9 mouse cellular contexts compared by ENCODE assay signal in the genomic region with DNA sequence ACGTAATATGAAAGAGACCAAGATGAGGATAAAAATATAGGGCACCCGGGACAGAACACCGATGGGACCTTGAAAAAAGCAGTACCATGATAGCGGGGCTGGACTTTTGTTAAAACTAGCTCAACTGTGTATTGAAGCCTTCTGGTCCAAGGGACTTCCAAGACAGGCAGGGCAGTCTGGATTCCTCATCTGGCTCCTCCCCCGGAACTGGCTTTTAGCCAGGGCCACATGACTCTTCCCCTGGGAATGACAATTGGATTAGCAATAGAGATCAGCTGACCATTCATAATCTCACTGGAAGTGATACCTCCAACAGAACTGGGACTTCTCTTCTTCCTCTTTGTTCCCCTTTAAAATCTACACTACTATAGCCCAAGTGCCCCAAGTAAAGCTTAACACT. TPM values are rescaled to one million over a fixed set of nuclear protein-coding genes. Genes with fewer than 3 reads are reported as not detected.
DNase-seq lines count a peak whose midpoint lies in the region; ATAC-seq and TF ChIP-seq lines count a peak whose summit lies in the region.
"Had no signal": no experiment of that assay in that cellular context is flagged by ENCODE, and none has a peak within 500 bp of the region (broad histone marks: within the 10 kb centered on the region; RNA-seq: fewer than 3 reads in every experiment).

No protein-coding gene starts in this region.

- TF ChIP-seq POLR2A in lung, adult 2 months (IDR thresholded peaks at IDR 0.05; ENCODE audit: borderline replicate concordance, extremely low read depth, low read depth, low read length), result no peak

- no peaks in the 10 kb centered on the region for H3K9me3 ChIP-seq in embryonic facial prominence, embryonic 14.5 days (ENCODE audit: control insufficient read depth, low read length)
- H3K9me3 ChIP-seq: heart, embryonic 15.5 days had no signal

- H3K27ac ChIP-seq in embryonic facial prominence, embryonic 14.5 days (replicated peaks; ENCODE audit: low read depth, low read length), result no peak overlapping the region
- H3K27ac ChIP-seq: heart, embryonic 15.5 days had no signal

- H3K4me1 ChIP-seq in embryonic facial prominence, embryonic 14.5 days (ENCODE audit: control insufficient read depth, insufficient read depth, low read length), result peaks cover 3% of the 10 kb centered on the region; the same call in 1 of the 2 replicates
- H3K4me1 ChIP-seq in lung, adult 2 months (ENCODE audit: control insufficient read depth, insufficient read depth, low read length), result peaks cover 3% of the 10 kb centered on the region; the same call in 1 of the 2 replicates

- no peak overlapping the region for H3K4me3 ChIP-seq in embryonic facial prominence, embryonic 14.5 days (ENCODE audit: low read depth, low read length)
- no peak overlapping the region for H3K4me3 ChIP-seq in lung, adult 2 months (replicated peaks; ENCODE audit: extremely low read depth, low read depth, low read length)
- H3K4me3 ChIP-seq: heart, embryonic 15.5 days had no signal

- H3K4me2 ChIP-seq in embryonic facial prominence, embryonic 14.5 days (ENCODE audit: low read depth, low read length), result no peak overlapping the region
- H3K4me2 ChIP-seq: heart, embryonic 15.5 days had no signal

- no peaks in the 10 kb centered on the region for H3K27me3 ChIP-seq in embryonic facial prominence, embryonic 14.5 days (replicated peaks; ENCODE audit: control insufficient read depth, insufficient read depth, low read length)
- H3K27me3 ChIP-seq: heart, embryonic 15.5 days had no signal

- DNase-seq in gastrocnemius, postnatal 10 days, result peak; percentile 46
- no peak for DNase-seq in gastrocnemius, postnatal 4 days (ENCODE audit: low spot score in 2 of 2)
- DNase-seq in adipocyte (ENCODE audit: low spot score), result peak; percentile 80
- DNase-seq in embryonic facial prominence, embryonic 14.5 days (ENCODE audit: low spot score), result no peak
- peak; percentile 44 for DNase-seq in lung, adult 2 months
- no peak for DNase-seq in layer of hippocampus, adult 8-10 months (ENCODE audit: low spot score in 2 of 2)
- no peak for DNase-seq in spleen, postnatal 10 days (ENCODE audit: low spot score in 2 of 2)
- DNase-seq in spleen, postnatal 14 days (ENCODE audit: low spot score in 2 of 2), result no peak

- 0 out of 2 replicates have a peak, but pooled peaks have one; percentile 21 for ATAC-seq in embryonic facial prominence, embryonic 14.5 days (ENCODE audit: low read depth)

- no peaks in the 10 kb centered on the region for H3K36me3 ChIP-seq in embryonic facial prominence, embryonic 14.5 days (ENCODE audit: control insufficient read depth, insufficient read depth, low read length)
- H3K36me3 ChIP-seq: heart, embryonic 15.5 days had no signal

- 78% methylated on average over 5 of the region's 5 CpGs for WGBS in embryonic facial prominence, embryonic 14.5 days
- 68% methylated on average over 5 of the region's 5 CpGs for WGBS in lung, adult 2 months

- no peak for TF ChIP-seq CTCF in lung, adult 2 months (IDR thresholded peaks at IDR 0.05; ENCODE audit: insufficient read depth, low read length)

- H3K9ac ChIP-seq in embryonic facial prominence, embryonic 14.5 days (ENCODE audit: low read depth, low read length), result no peak overlapping the region
- H3K9ac ChIP-seq: heart, embryonic 15.5 days had no signal

RNA-seq across cellular contexts. Expression of a gene that starts 21.0 kb away (rescaled TPM):
- 10 to 100 TPM; 75.9 to 76.8 TPM for total RNA-seq in gastrocnemius, postnatal 10 days (2021)
- total RNA-seq in gastrocnemius, postnatal 4 days (2021), result 10 to 100 TPM; 69.5 to 76.1 TPM
- polyA plus RNA-seq in embryonic facial prominence, embryonic 14.5 days (2014; fragmentation: Nextera tagmentation; extraction: Ambion mirVana), result 6.7 and 8.4 TPM in 2 replicates
- 13.4 and 17.4 TPM in 2 replicates for polyA plus RNA-seq in lung, adult 2 months (2012; rRNA removed)
- total RNA-seq in layer of hippocampus, adult 8-10 months (2022), result 100 to 1,000 TPM; 129 to 159 (median 149) TPM

Comparison
In these comparisons a context has a peak if more than half of its experiments do, and no peak if none do; other contexts are left out.
1. DNase-seq: peak in gastrocnemius, postnatal 10 days (single experiment), adipocyte (single experiment) and lung, adult 2 months (single experiment); none in gastrocnemius, postnatal 4 days (0 of 2), embryonic facial prominence, embryonic 14.5 days (single experiment), layer of hippocampus, adult 8-10 months (0 of 2), spleen, postnatal 10 days (0 of 2) and spleen, postnatal 14 days (0 of 2).